Mouse (Mus musculus) heart, embryonic 16.5 days (tissue): ENCODE measurements around the gene Ddr1. TPM values are rescaled to one million over a fixed set of nuclear protein-coding genes. Genes with fewer than 3 reads are reported as not detected.
A peak's percentile ranks its signal among the peaks of the same experiment; 100 is the strongest.

Experiments used
- ATAC-seq: fragments of 200-750 bp; cut with Nextera tagmentation; replicated peaks from 2 replicates; pipeline ENCODE4 v1.8.0; 2017; ENCODE audit warnings: moderate number of reproducible peaks; ENCODE audit not compliant: insufficient read depth, low FRiP score; ENCODE audit errors: extremely low read depth
- H3K27ac ChIP-seq: fragments of 300-500 bp; sonication (generic); 2 replicates; pipeline ENCODE4 v1.5.1; 2014; ENCODE audit warnings: mild to moderate bottlenecking, low read length, control low read depth, moderate library complexity
- H3K27me3 ChIP-seq: fragments of 300-500 bp; sonication (generic); 2 replicates; pipeline ENCODE4 v1.6.1; 2014; ENCODE audit warnings: low read length, mixed read lengths; ENCODE audit not compliant: control insufficient read depth, insufficient read depth
- H3K36me3 ChIP-seq: fragments of 300-500 bp; sonication (generic); 2 replicates; pipeline ENCODE4 v1.6.1; 2014; ENCODE audit not compliant: control insufficient read depth, insufficient read depth
- H3K4me1 ChIP-seq: fragments of 300-500 bp; sonication (generic); 2 replicates; pipeline ENCODE4 v1.6.1; 2014; ENCODE audit warnings: low read length, mixed read lengths; ENCODE audit not compliant: control insufficient read depth, insufficient read depth
- H3K4me2 ChIP-seq: fragments of 300-500 bp; sonication (generic); 2 replicates; pipeline ENCODE4 v1.6.1; 2014; ENCODE audit warnings: low read depth, mild to moderate bottlenecking, control low read depth, low read length
- H3K4me3 ChIP-seq: fragments of 300-500 bp; sonication (generic); 2 replicates; pipeline ENCODE4 v1.5.1; 2014; ENCODE audit warnings: mild to moderate bottlenecking, control low read depth, low read length
- H3K9ac ChIP-seq: fragments of 300-500 bp; sonication (generic); 2 replicates; pipeline ENCODE4 v1.6.1; 2014; ENCODE audit warnings: low read length, control low read depth
- H3K9me3 ChIP-seq: fragments of 300-500 bp; sonication (generic); replicated peaks from 2 replicates; pipeline ENCODE4 v1.6.1; 2016; ENCODE audit warnings: low read length; ENCODE audit not compliant: control insufficient read depth
- WGBS: fragments of 180-500 bp; shearing (Covaris S2); extraction: QIAGEN DNeasy Blood & Tissue Kit; methylation state at CpG from one replicate; pipeline ENCODE4 v1.1.7; 2014; 5-methylcytosine and 5-hydroxymethylcytosine counted together
- polyA plus RNA-seq: library from polyadenylated mRNA; unstranded; fragments of >200 nt; fragmentation: Nextera tagmentation; extraction: Ambion mirVana; gene quantifications from 2 replicates; pipeline ENCODE4 v1.2.1, GENCODE M21; 2015

The Ddr1 gene
- polyA plus RNA-seq, 1 experiment from 2014 or later: 110 TPM

- H3K4me1 ChIP-seq: peaks cover 26% of the 10 kb centered on the region
- H3K27ac ChIP-seq: no peak overlapping the region
- 51% methylated on average over 10 of the region's 10 CpGs for WGBS
- no peaks in the 10 kb centered on the region for H3K27me3 ChIP-seq
- ATAC-seq: no peak
- no peak overlapping the region for H3K9ac ChIP-seq
- no peak overlapping the region for H3K4me3 ChIP-seq
- H3K4me2 ChIP-seq: no peak overlapping the region
- H3K9me3 ChIP-seq: no peaks in the 10 kb centered on the region
- H3K36me3 ChIP-seq: no peaks in the 10 kb centered on the region
Measured at GRCm38 (mm10) chr17:35727471-35728205, 23.2 kb upstream of the Ddr1 start.

GRCm38 (mm10) chr17:35727028-35727427 is 22.6 kb upstream of the Ddr1 start:
- no peak overlapping the region for H3K4me2 ChIP-seq
- ATAC-seq: no peak
- no peak overlapping the region for H3K9ac ChIP-seq
- no peaks in the 10 kb centered on the region for H3K27me3 ChIP-seq
- H3K9me3 ChIP-seq: no peaks in the 10 kb centered on the region
- H3K4me3 ChIP-seq: no peak overlapping the region
- no peaks in the 10 kb centered on the region for H3K36me3 ChIP-seq
- H3K27ac ChIP-seq: no peak overlapping the region
- WGBS: 48% methylated on average over 7 of the region's 7 CpGs
- peaks cover 32% of the 10 kb centered on the region for H3K4me1 ChIP-seq

- Histone ChIP-seq H3K9ac (peak overlapping the region; percentile 58), H3K4me3 (peak overlapping the region; percentile 38), H3K36me3 (no peaks in the 10 kb centered on the region), H3K27ac (peak overlapping the region; percentile 90), H3K9me3 (no peaks in the 10 kb centered on the region), H3K4me2 (peak overlapping the region; percentile 62), H3K27me3 (no peaks in the 10 kb centered on the region), H3K4me1 (peaks cover 41% of the 10 kb centered on the region)
- peak; percentile 62 for ATAC-seq
- WGBS: 17% methylated on average over 21 of the region's 21 CpGs
Measured at GRCm38 (mm10) chr17:35725286-35726232, 21.1 kb upstream of the Ddr1 start.

GRCm38 (mm10) chr17:35721676-35722075 is 17.3 kb upstream of the Ddr1 start:
- Histone ChIP-seq H3K4me3 (no peak overlapping the region), H3K4me1 (peaks cover 49% of the 10 kb centered on the region), H3K9me3 (no peaks in the 10 kb centered on the region), H3K4me2 (0 out of 2 replicates have a peak overlapping the region, but pooled peaks have one; percentile 8), H3K27ac (peak overlapping the region; percentile 97), H3K9ac (peak overlapping the region; percentile 31; the same call in 1 of the 2 replicates), H3K36me3 (no peaks in the 10 kb centered on the region), H3K27me3 (no peaks in the 10 kb centered on the region)
- no peak for ATAC-seq
- 38% methylated on average over 8 of the region's 8 CpGs for WGBS

- no peaks in the 10 kb centered on the region for H3K36me3 ChIP-seq
- H3K27ac ChIP-seq: peak overlapping the region; percentile 97
- H3K9ac ChIP-seq: 0 out of 2 replicates have a peak overlapping the region, but pooled peaks have one; percentile 20
- no peaks in the 10 kb centered on the region for H3K9me3 ChIP-seq
- peak overlapping the region; percentile 38 for H3K4me2 ChIP-seq
- WGBS: 9% methylated on average over 9 of the region's 11 CpGs
- H3K4me3 ChIP-seq: no peak overlapping the region
- peak; percentile 90 for ATAC-seq
- H3K27me3 ChIP-seq: no peaks in the 10 kb centered on the region
- peaks cover 40% of the 10 kb centered on the region for H3K4me1 ChIP-seq
Measured at GRCm38 (mm10) chr17:35720340-35720727, 15.9 kb upstream of the Ddr1 start.

GRCm38 (mm10) chr17:35719616-35720339 is 15.4 kb upstream of the Ddr1 start:
- Histone ChIP-seq H3K27ac (peak overlapping the region; percentile 97), H3K4me1 (peaks cover 35% of the 10 kb centered on the region), H3K9me3 (no peaks in the 10 kb centered on the region), H3K36me3 (no peaks in the 10 kb centered on the region), H3K27me3 (no peaks in the 10 kb centered on the region), H3K4me3 (no peak overlapping the region), H3K9ac (peak overlapping the region; percentile 34), H3K4me2 (peak overlapping the region; percentile 38; the same call in 1 of the 2 replicates)
- 22% methylated on average over 9 of the region's 9 CpGs for WGBS
- peak; percentile 71 for ATAC-seq

GRCm38 (mm10) chr17:35717080-35717479 is 12.7 kb upstream of the Ddr1 start:
- Histone ChIP-seq H3K9me3 (no peaks in the 10 kb centered on the region), H3K4me1 (peaks cover 30% of the 10 kb centered on the region), H3K36me3 (no peaks in the 10 kb centered on the region), H3K27me3 (no peaks in the 10 kb centered on the region), H3K4me3 (no peak overlapping the region), H3K27ac (no peak overlapping the region), H3K4me2 (no peak overlapping the region), H3K9ac (no peak overlapping the region)
- WGBS: 79% methylated on average over 6 of the region's 6 CpGs
- ATAC-seq: no peak

- no peaks in the 10 kb centered on the region for H3K36me3 ChIP-seq
- H3K9ac ChIP-seq: no peak overlapping the region
- no peak overlapping the region for H3K4me3 ChIP-seq
- no peak for ATAC-seq
- H3K4me2 ChIP-seq: no peak overlapping the region
- no peaks in the 10 kb centered on the region for H3K27me3 ChIP-seq
- no peaks in the 10 kb centered on the region for H3K9me3 ChIP-seq
- peaks cover 23% of the 10 kb centered on the region for H3K4me1 ChIP-seq
- no peak overlapping the region for H3K27ac ChIP-seq
- WGBS: 80% methylated on average over 3 of the region's 3 CpGs
Measured at GRCm38 (mm10) chr17:35716114-35716513, 11.7 kb upstream of the Ddr1 start.
